Mouse (Mus musculus) liver, embryonic 14.5 days (tissue): Measurements from ENCODE around the gene Atf4.

Experiments
- CTCF ChIP-seq: IDR thresholded peaks from 2 replicates; pipeline ENCODE4 v1.5.1; 2016; ENCODE audit warnings: antibody characterized with exemption, low read depth, control low read depth
- EP300 ChIP-seq: IDR thresholded peaks from 2 replicates; pipeline ENCODE4 v1.6.1; 2016; ENCODE audit warnings: antibody characterized with exemption, low read depth

GRCm38 (mm10) chr15:80277625-80278024 is 22.6 kb downstream of the Atf4 start:
- TF ChIP-seq CTCF (no peak), EP300 (no peak)
